Mouse (Mus musculus): Measurements from ENCODE around the gene Cfap61. TPM values are rescaled to one million over a fixed set of nuclear protein-coding genes. Genes with fewer than 3 reads are reported as not detected.

Cfap61 gene
- polyA plus RNA-seq, 1 experiment from 2014 or later, result not detected

DNA sequence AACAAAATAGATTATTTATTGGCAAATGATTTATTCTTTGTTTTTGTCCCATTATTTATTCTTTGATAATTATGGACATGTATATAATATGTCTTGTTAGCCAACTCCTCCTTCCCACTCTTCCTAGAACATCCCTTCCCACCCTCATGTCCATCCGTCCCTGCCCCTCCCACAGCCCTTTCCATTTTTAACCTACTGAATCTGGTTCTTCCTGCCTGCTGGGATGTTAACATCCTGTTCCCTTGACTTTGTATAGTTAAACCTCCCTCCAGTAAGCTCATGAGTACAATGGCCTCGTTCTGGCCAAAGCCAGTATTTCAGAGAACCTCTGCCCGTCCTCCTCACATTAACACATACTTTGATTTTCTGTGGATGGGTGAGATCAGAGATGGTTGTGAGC, 6.8 kb downstream of the Cfap61 start:
- no peaks in the 10 kb centered on the region for H3K4me1 ChIP-seq (ENCODE audit: control insufficient read depth, insufficient read depth, low read length)
- H3K36me3 ChIP-seq (ENCODE audit: control insufficient read depth, insufficient read depth, low read length), result no peaks in the 10 kb centered on the region
- ATAC-seq (ENCODE audit: insufficient number of reproducible peaks, insufficient read depth, low FRiP score, low read depth), result no peak
- H3K4me2 ChIP-seq (replicated peaks; ENCODE audit: low read depth, low read length), result no peak overlapping the region
- no peak overlapping the region for H3K9ac ChIP-seq (replicated peaks; ENCODE audit: low read depth, low read length)
- H3K9me3 ChIP-seq (ENCODE audit: control insufficient read depth, low read depth, low read length), result no peaks in the 10 kb centered on the region
- no peaks in the 10 kb centered on the region for H3K27me3 ChIP-seq (ENCODE audit: control insufficient read depth, insufficient read depth, low read length)
- H3K4me3 ChIP-seq (ENCODE audit: low read depth, low read length), result no peak overlapping the region
- no peak overlapping the region for H3K27ac ChIP-seq (ENCODE audit: low read length)
- 60% methylated on average over 3 of the region's 3 CpGs for WGBS

GRCm38 (mm10) chr2:145944286-145944685, 9.7 kb downstream of the Cfap61 start:
- Histone ChIP-seq H3K9ac (replicated peaks; ENCODE audit: low read depth, low read length) (no peak overlapping the region), H3K36me3 (ENCODE audit: control insufficient read depth, insufficient read depth, low read length) (no peaks in the 10 kb centered on the region), H3K4me2 (replicated peaks; ENCODE audit: low read depth, low read length) (no peak overlapping the region), H3K4me3 (ENCODE audit: low read depth, low read length) (no peak overlapping the region), H3K9me3 (ENCODE audit: control insufficient read depth, low read depth, low read length) (no peaks in the 10 kb centered on the region), H3K27ac (ENCODE audit: low read length) (no peak overlapping the region), H3K27me3 (ENCODE audit: control insufficient read depth, insufficient read depth, low read length) (no peaks in the 10 kb centered on the region), H3K4me1 (ENCODE audit: control insufficient read depth, insufficient read depth, low read length) (no peaks in the 10 kb centered on the region; the same call in 1 of the 2 replicates)
- 87% methylated on average over 3 of the region's 3 CpGs for WGBS
- no peak for ATAC-seq (ENCODE audit: insufficient number of reproducible peaks, insufficient read depth, low FRiP score, low read depth)

DNA sequence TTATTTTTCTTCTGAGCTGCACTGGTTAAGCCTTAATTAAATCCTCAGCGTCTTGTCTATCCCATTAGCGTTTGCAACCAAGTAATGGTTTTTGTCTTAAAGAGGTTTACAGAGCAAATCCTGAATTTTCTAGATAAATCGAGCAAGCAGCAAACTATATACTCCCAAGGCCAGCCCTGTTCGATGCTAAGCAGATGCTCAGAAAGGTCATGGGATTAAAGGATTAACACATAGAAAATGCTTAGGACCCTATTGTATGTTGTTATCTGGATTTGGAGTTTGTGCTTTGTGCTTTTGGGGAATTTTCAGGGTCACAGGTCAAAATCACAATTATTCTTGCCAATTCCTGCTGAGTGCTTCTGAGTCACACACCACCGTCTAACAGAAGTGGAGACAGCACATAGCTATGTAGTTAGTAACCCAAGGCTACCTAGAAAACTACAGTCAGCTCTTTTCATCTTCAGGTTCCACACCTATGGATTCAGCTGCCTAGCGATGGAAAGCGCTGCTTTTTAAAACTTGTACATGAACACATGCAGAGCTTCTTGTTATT, 13.9 kb downstream of the Cfap61 start:
- Histone ChIP-seq H3K4me2 (replicated peaks; ENCODE audit: low read depth, low read length) (no peak overlapping the region), H3K9ac (replicated peaks; ENCODE audit: low read depth, low read length) (no peak overlapping the region), H3K27me3 (ENCODE audit: control insufficient read depth, insufficient read depth, low read length) (no peaks in the 10 kb centered on the region), H3K4me1 (ENCODE audit: control insufficient read depth, insufficient read depth, low read length) (no peaks in the 10 kb centered on the region; the same call in 1 of the 2 replicates), H3K4me3 (ENCODE audit: low read depth, low read length) (no peak overlapping the region), H3K9me3 (ENCODE audit: control insufficient read depth, low read depth, low read length) (no peaks in the 10 kb centered on the region), H3K27ac (ENCODE audit: low read length) (no peak overlapping the region), H3K36me3 (ENCODE audit: control insufficient read depth, insufficient read depth, low read length) (no peaks in the 10 kb centered on the region)
- ATAC-seq (ENCODE audit: insufficient number of reproducible peaks, insufficient read depth, low FRiP score, low read depth), result no peak
- WGBS, result 67% methylated on average over 7 of the region's 7 CpGs

DNA sequence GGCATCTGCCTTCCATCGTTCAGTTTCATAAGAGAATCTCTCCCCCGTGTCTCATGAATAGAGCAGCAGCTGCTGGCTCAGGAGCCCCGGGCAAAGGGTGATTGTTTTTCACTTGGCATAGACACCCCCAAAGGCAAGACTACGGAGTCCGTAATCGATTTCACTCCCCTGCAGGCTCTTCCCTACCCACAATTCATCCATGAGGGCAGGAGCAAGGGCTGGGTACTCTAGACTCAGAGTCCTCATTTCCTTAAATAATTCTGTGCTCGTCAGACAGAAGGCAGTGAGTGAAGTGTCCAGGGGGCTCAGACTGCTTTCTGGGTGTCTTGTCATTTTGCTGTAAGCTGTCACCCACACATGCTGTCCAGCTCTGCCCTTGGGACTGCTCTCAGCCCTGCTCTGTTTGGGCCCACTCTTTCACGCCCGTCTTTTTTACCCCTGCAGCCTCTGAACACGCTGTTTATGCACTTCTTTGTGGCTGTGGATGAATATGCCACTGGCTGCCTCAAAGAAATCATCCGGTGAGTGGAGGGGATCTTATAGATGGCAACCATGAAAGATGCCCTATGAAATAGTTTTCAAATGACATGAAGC, 15.0 kb downstream of the Cfap61 start:
- no peak for ATAC-seq (ENCODE audit: insufficient number of reproducible peaks, insufficient read depth, low FRiP score, low read depth)
- Histone ChIP-seq H3K4me2 (replicated peaks; ENCODE audit: low read depth, low read length) (no peak overlapping the region), H3K27me3 (ENCODE audit: control insufficient read depth, insufficient read depth, low read length) (no peaks in the 10 kb centered on the region), H3K36me3 (ENCODE audit: control insufficient read depth, insufficient read depth, low read length) (no peaks in the 10 kb centered on the region), H3K4me1 (ENCODE audit: control insufficient read depth, insufficient read depth, low read length) (no peaks in the 10 kb centered on the region; the same call in 1 of the 2 replicates), H3K4me3 (ENCODE audit: low read depth, low read length) (no peak overlapping the region), H3K9ac (replicated peaks; ENCODE audit: low read depth, low read length) (no peak overlapping the region), H3K9me3 (ENCODE audit: control insufficient read depth, low read depth, low read length) (no peaks in the 10 kb centered on the region), H3K27ac (ENCODE audit: low read length) (no peak overlapping the region)
- 36% methylated on average over 11 of the region's 11 CpGs for WGBS

DNA sequence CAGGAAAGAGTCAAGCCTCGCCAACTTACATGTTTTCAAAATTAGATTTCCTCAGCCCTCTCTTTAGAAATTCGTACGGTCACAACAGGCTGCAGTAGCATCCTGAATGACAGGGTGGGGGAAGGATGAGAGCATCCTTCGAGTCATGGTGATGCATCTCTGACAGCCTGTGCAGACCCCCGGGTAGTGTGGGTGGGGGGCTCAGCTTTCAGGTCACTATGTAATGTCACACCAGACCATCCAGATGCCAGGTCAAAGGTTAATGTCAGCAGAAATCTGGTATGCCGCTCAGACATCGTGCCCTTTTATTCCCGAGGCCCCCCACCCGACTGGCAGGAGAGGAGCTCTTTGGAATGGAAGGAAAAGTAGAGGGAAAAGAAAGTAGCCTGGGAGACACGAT, 15.7 kb downstream of the Cfap61 start:
- Histone ChIP-seq H3K9me3 (ENCODE audit: control insufficient read depth, low read depth, low read length) (no peaks in the 10 kb centered on the region), H3K9ac (replicated peaks; ENCODE audit: low read depth, low read length) (no peak overlapping the region), H3K4me1 (ENCODE audit: control insufficient read depth, insufficient read depth, low read length) (no peaks in the 10 kb centered on the region; the same call in 1 of the 2 replicates), H3K36me3 (ENCODE audit: control insufficient read depth, insufficient read depth, low read length) (no peaks in the 10 kb centered on the region), H3K27ac (ENCODE audit: low read length) (no peak overlapping the region), H3K27me3 (ENCODE audit: control insufficient read depth, insufficient read depth, low read length) (no peaks in the 10 kb centered on the region), H3K4me3 (ENCODE audit: low read depth, low read length) (no peak overlapping the region), H3K4me2 (replicated peaks; ENCODE audit: low read depth, low read length) (no peak overlapping the region)
- whole genome bisulfite sequencing, result 23% methylated on average over 10 of the region's 10 CpGs
- ATAC-seq (ENCODE audit: insufficient number of reproducible peaks, insufficient read depth, low FRiP score, low read depth), result no peak

DNA sequence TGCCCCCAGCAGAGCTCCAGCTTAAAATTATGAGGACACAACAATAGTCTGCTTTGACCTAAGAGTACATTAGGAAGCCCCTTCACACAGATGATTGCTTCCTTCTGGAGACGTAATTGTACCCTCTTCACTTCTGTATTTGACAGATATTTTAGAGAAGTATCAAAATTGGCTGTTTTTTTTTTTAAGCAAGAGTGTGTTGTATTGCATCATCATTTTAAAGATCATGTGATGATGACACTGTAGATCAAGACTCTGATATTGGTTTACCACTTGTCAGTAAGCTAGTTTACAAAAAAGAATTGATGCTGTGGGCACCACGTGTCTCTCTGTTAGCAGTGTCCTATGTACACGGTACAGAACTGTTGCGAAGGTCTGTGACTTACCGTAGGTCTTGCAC, 18.1 kb downstream of the Cfap61 start:
- H3K9ac ChIP-seq (replicated peaks; ENCODE audit: low read depth, low read length), result no peak overlapping the region
- H3K27ac ChIP-seq (ENCODE audit: low read length), result no peak overlapping the region
- WGBS, result 63% methylated on average over 5 of the region's 5 CpGs
- ATAC-seq (ENCODE audit: insufficient number of reproducible peaks, insufficient read depth, low FRiP score, low read depth), result no peak
- no peak overlapping the region for H3K4me2 ChIP-seq (replicated peaks; ENCODE audit: low read depth, low read length)
- H3K9me3 ChIP-seq (ENCODE audit: control insufficient read depth, low read depth, low read length), result no peaks in the 10 kb centered on the region
- no peaks in the 10 kb centered on the region; the same call in 1 of the 2 replicates for H3K4me1 ChIP-seq (ENCODE audit: control insufficient read depth, insufficient read depth, low read length)
- H3K4me3 ChIP-seq (ENCODE audit: low read depth, low read length), result no peak overlapping the region
- no peaks in the 10 kb centered on the region for H3K27me3 ChIP-seq (ENCODE audit: control insufficient read depth, insufficient read depth, low read length)
- no peaks in the 10 kb centered on the region for H3K36me3 ChIP-seq (ENCODE audit: control insufficient read depth, insufficient read depth, low read length)

- no peaks in the 10 kb centered on the region for H3K9me3 ChIP-seq (ENCODE audit: control insufficient read depth, low read depth, low read length)
- no peaks in the 10 kb centered on the region for H3K4me1 ChIP-seq (ENCODE audit: control insufficient read depth, insufficient read depth, low read length)
- ATAC-seq (ENCODE audit: insufficient number of reproducible peaks, insufficient read depth, low FRiP score, low read depth), result no peak
- H3K4me3 ChIP-seq (ENCODE audit: low read depth, low read length), result no peak overlapping the region
- H3K27ac ChIP-seq (ENCODE audit: low read length), result no peak overlapping the region
- WGBS, result 78% methylated on average over 10 of the region's 10 CpGs
- H3K36me3 ChIP-seq (ENCODE audit: control insufficient read depth, insufficient read depth, low read length), result no peaks in the 10 kb centered on the region
- no peak overlapping the region for H3K4me2 ChIP-seq (replicated peaks; ENCODE audit: low read depth, low read length)
- no peaks in the 10 kb centered on the region for H3K27me3 ChIP-seq (ENCODE audit: control insufficient read depth, insufficient read depth, low read length)
- H3K9ac ChIP-seq (replicated peaks; ENCODE audit: low read depth, low read length), result no peak overlapping the region
Measured at GRCm38 (mm10) chr2:145955844-145956243, 21.3 kb downstream of the Cfap61 start.

- WGBS, result 79% methylated on average over 5 of the region's 5 CpGs
- H3K4me2 ChIP-seq (replicated peaks; ENCODE audit: low read depth, low read length), result no peak overlapping the region
- H3K4me1 ChIP-seq (ENCODE audit: control insufficient read depth, insufficient read depth, low read length), result no peaks in the 10 kb centered on the region
- no peak for ATAC-seq (ENCODE audit: insufficient number of reproducible peaks, insufficient read depth, low FRiP score, low read depth)
- H3K9ac ChIP-seq (replicated peaks; ENCODE audit: low read depth, low read length), result no peak overlapping the region
- no peaks in the 10 kb centered on the region for H3K9me3 ChIP-seq (ENCODE audit: control insufficient read depth, low read depth, low read length)
- no peak overlapping the region for H3K4me3 ChIP-seq (ENCODE audit: low read depth, low read length)
- no peaks in the 10 kb centered on the region for H3K27me3 ChIP-seq (ENCODE audit: control insufficient read depth, insufficient read depth, low read length)
- no peak overlapping the region for H3K27ac ChIP-seq (ENCODE audit: low read length)
- no peaks in the 10 kb centered on the region for H3K36me3 ChIP-seq (ENCODE audit: control insufficient read depth, insufficient read depth, low read length)
Measured at GRCm38 (mm10) chr2:145956318-145956717, 21.7 kb downstream of the Cfap61 start.

GRCm38 (mm10) chr2:145957450-145957849, 22.9 kb downstream of the Cfap61 start:
- Histone ChIP-seq H3K4me2 (replicated peaks; ENCODE audit: low read depth, low read length) (no peak overlapping the region), H3K9me3 (ENCODE audit: control insufficient read depth, low read depth, low read length) (no peaks in the 10 kb centered on the region), H3K36me3 (ENCODE audit: control insufficient read depth, insufficient read depth, low read length) (no peaks in the 10 kb centered on the region), H3K9ac (replicated peaks; ENCODE audit: low read depth, low read length) (no peak overlapping the region), H3K27ac (ENCODE audit: low read length) (no peak overlapping the region), H3K27me3 (ENCODE audit: control insufficient read depth, insufficient read depth, low read length) (no peaks in the 10 kb centered on the region), H3K4me3 (ENCODE audit: low read depth, low read length) (no peak overlapping the region), H3K4me1 (ENCODE audit: control insufficient read depth, insufficient read depth, low read length) (no peaks in the 10 kb centered on the region)
- ATAC-seq (ENCODE audit: insufficient number of reproducible peaks, insufficient read depth, low FRiP score, low read depth), result peak; percentile 67; the same call in 1 of the 2 replicates
- 15% methylated on average over 4 of the region's 4 CpGs for WGBS
